Mouse (Mus musculus): ENCODE measurements around the gene Coro1c. TPM values are rescaled to one million over a fixed set of nuclear protein-coding genes. Genes with fewer than 3 reads are reported as not detected.

Coro1c gene
- total RNA-seq, 4 experiments from 2014 or later = 21.9 to 30.3 (median 23.7) TPM

GRCm38 (mm10) chr5:113797149-113797882 lies 111.2 kb downstream of the Coro1c start:
- DNase-seq (ENCODE audit: low spot score) = no peak

GRCm38 (mm10) chr5:113796401-113797148 lies 112.0 kb downstream of the Coro1c start:
- DNase-seq (ENCODE audit: low spot score) = no peak

Other genes with a start within 250 kb of the Coro1c start
- gene 1700069L16Rik, start 184.0 kb downstream of the Coro1c start, total RNA-seq (2022) = not detected
- 10 to 100 TPM; 10.2 to 11.6 (median 10.8) TPM for gene Ficd, start 173.0 kb downstream of the Coro1c start, total RNA-seq (2022)
- gene Sart3, start 136.2 kb downstream of the Coro1c start, total RNA-seq (2022) = 10 to 100 TPM; 11.2 to 12.6 (median 12.2) TPM
- 100 to 1,000 TPM; 195 to 224 (median 212) TPM for gene Iscu, start 136.0 kb downstream of the Coro1c start, total RNA-seq (2022)
- gene Tmem119, start 108.2 kb downstream of the Coro1c start, total RNA-seq (2022) = 1 to 10 TPM; 2.0 to 4.6 (median 2.7) TPM
- 10 to 100 TPM in 1 of 4 experiments, 1 to 10 TPM in 3; 1.8 to 10.3 (median 2.6) TPM for gene Selplg, start 76.1 kb downstream of the Coro1c start, total RNA-seq (2022)
- gene Ssh1, start 85.1 kb upstream of the Coro1c start, total RNA-seq (2022) = 10 to 100 TPM; 12.3 to 16.8 (median 13.4) TPM
- gene Dao, start 94.9 kb upstream of the Coro1c start, total RNA-seq (2022) = not detected
- 10 to 100 TPM in 3 of 4 experiments, 1 to 10 TPM in 1; 9.6 to 13.2 (median 12.0) TPM for gene Usp30, start 156.7 kb upstream of the Coro1c start, total RNA-seq (2022)
- not detected for gene Svop, start 182.8 kb upstream of the Coro1c start, total RNA-seq (2022)
- gene Alkbh2, start 219.5 kb upstream of the Coro1c start, total RNA-seq (2022) = 1 to 10 TPM in 2 of 4 experiments, under 1 TPM in 2; 0.83 to 1.8 (median 0.97) TPM
- gene Ung, start 221.6 kb upstream of the Coro1c start, total RNA-seq (2022) = 10 to 100 TPM; 21.5 to 30.1 (median 24.2) TPM
- 100 to 1,000 TPM; 231 to 252 (median 245) TPM for gene Acacb, start 237.8 kb upstream of the Coro1c start, total RNA-seq (2022)

Data from heart, adult 8-10 months (tissue).